Mouse (Mus musculus) forebrain, postnatal 0 days (tissue): ENCODE data around the gene Bbx. TPM values are rescaled to one million over a fixed set of nuclear protein-coding genes. Genes with fewer than 3 reads are reported as not detected.
A peak's percentile ranks its signal among the peaks of the same experiment; 100 is the strongest.

Experiments
- ATAC-seq: fragments of 200-750 bp; cut with Nextera tagmentation; 2 replicates; pipeline ENCODE4 v1.8.0; 2017; ENCODE audit warnings: mild to moderate bottlenecking, moderate library complexity
- DNase-seq: peaks from one replicate; pipeline ENCODE4 v3.0.0-alpha.2; 2015
- H3K27ac ChIP-seq: fragments of 300-500 bp; sonication (generic); 2 replicates; pipeline ENCODE4 v1.5.1; 2014; ENCODE audit warnings: low read depth, mild to moderate bottlenecking, antibody characterized with exemption, low read length, moderate library complexity, mixed read lengths
- H3K27me3 ChIP-seq: fragments of 300-500 bp; sonication (generic); 2 replicates; pipeline ENCODE4 v1.6.1; 2014; ENCODE audit warnings: mild to moderate bottlenecking, low read length, mixed read lengths; ENCODE audit not compliant: insufficient read depth
- H3K36me3 ChIP-seq: fragments of 300-500 bp; sonication (generic); 2 replicates; pipeline ENCODE4 v1.6.1; 2014; ENCODE audit warnings: mild to moderate bottlenecking, moderate library complexity; ENCODE audit not compliant: insufficient read depth
- H3K4me1 ChIP-seq: fragments of 300-500 bp; sonication (generic); 2 replicates; pipeline ENCODE4 v1.6.1; 2014; ENCODE audit warnings: antibody characterized with exemption; ENCODE audit not compliant: insufficient read depth
- H3K4me2 ChIP-seq: fragments of 300-500 bp; sonication (generic); 2 replicates; pipeline ENCODE4 v1.6.1; 2014; ENCODE audit warnings: low read depth, mild to moderate bottlenecking, moderate library complexity
- H3K4me3 ChIP-seq: fragments of 300-500 bp; sonication (generic); 2 replicates; pipeline ENCODE4 v1.5.1; 2014; ENCODE audit warnings: low read depth, low read length, mixed read lengths
- H3K9ac ChIP-seq: fragments of 300-500 bp; sonication (generic); 2 replicates; pipeline ENCODE4 v1.6.1; 2014; ENCODE audit warnings: mild to moderate bottlenecking
- H3K9me3 ChIP-seq: fragments of 300-500 bp; sonication (generic); 2 replicates; pipeline ENCODE4 v1.6.1; 2016; ENCODE audit warnings: low read length
- CTCF ChIP-seq: sonication (generic); IDR thresholded peaks from 2 replicates; pipeline ENCODE4 v1.5.1; 2016; ENCODE audit warnings: antibody characterized with exemption, control low read depth, low read depth
- WGBS: fragments of 180-500 bp; shearing (Covaris S2); extraction: QIAGEN DNeasy Blood & Tissue Kit; methylation state at CpG from one replicate; pipeline ENCODE4 v1.1.7; 2014; 5-methylcytosine and 5-hydroxymethylcytosine counted together
- polyA plus RNA-seq: library from polyadenylated mRNA; unstranded; fragments of >200 nt; fragmentation: Nextera tagmentation; extraction: Ambion mirVana; gene quantifications from 2 replicates; pipeline ENCODE4 v1.2.1, GENCODE M21; 2015
- total RNA-seq: library from RNA; depleted of rRNA; stranded (reverse); fragments of >200 nt; gene quantifications from 2 replicates; pipeline ENCODE4 v1.2.3, GENCODE M21; 2014

Bbx gene
- total and polyA plus RNA-seq, 2 experiments from 2014 or later, result 11.9 to 13.2 TPM

- no peak for TF ChIP-seq CTCF
- no peak overlapping the region for H3K4me2 ChIP-seq
- ATAC-seq, result no peak
These were observed 32.4 kb downstream of the Bbx start for GRCm38 (mm10) chr16:50399775-50400174.

DNA sequence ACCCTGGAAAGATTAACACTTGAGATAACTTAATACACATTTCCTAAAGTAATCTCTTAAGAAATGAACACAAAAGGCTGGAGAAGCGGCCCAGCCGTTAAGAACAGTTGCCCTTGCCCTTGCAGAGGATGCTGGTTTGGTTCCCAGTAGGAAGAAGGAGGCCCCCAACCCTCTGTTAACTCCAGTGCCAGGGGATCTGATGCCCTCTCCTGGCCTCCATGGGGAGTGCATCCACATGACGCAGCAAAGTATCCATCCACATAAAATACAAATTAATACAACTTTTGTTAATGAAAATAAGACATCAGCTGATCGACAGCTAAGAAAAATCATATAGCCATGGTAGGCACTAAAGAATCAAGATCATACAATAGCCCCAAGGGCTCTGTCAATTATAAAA, 33.6 kb downstream of the Bbx start:
- TF ChIP-seq CTCF, result 0 out of 2 replicates have a peak, but pooled peaks have one; percentile 7
- no peak overlapping the region for H3K9ac ChIP-seq
- WGBS, result 76% methylated on average over 4 of the region's 4 CpGs
- H3K4me1 ChIP-seq, result no peaks in the 10 kb centered on the region
- no peaks in the 10 kb centered on the region for H3K27me3 ChIP-seq
- H3K9me3 ChIP-seq, result no peaks in the 10 kb centered on the region
- ATAC-seq (no peak), DNase-seq (no peak)
- 0 out of 2 replicates have a peak, but pooled peaks cover 3% of the 10 kb centered on the region for H3K36me3 ChIP-seq
- H3K27ac ChIP-seq, result no peak overlapping the region
- no peak overlapping the region for H3K4me3 ChIP-seq
- no peak overlapping the region for H3K4me2 ChIP-seq

More at GRCm38 (mm10) chr16:50399775-50400174, 32.4 kb downstream of the Bbx start:
- H3K4me1 ChIP-seq, result no peaks in the 10 kb centered on the region
- no peak for DNase-seq
- H3K27ac ChIP-seq, result no peak overlapping the region
- H3K9me3 ChIP-seq, result no peaks in the 10 kb centered on the region
- H3K4me3 ChIP-seq, result no peak overlapping the region
- 0 out of 2 replicates have a peak, but pooled peaks cover 3% of the 10 kb centered on the region for H3K36me3 ChIP-seq
- 92% methylated on average over 6 of the region's 6 CpGs for WGBS
- H3K9ac ChIP-seq, result no peak overlapping the region
- H3K27me3 ChIP-seq, result no peaks in the 10 kb centered on the region

- Histone ChIP-seq H3K9me3 (no peaks in the 10 kb centered on the region), H3K4me1 (no peaks in the 10 kb centered on the region), H3K27me3 (no peaks in the 10 kb centered on the region), H3K9ac (no peak overlapping the region), H3K27ac (no peak overlapping the region), H3K36me3 (no peaks in the 10 kb centered on the region), H3K4me2 (no peak overlapping the region), H3K4me3 (no peak overlapping the region)
- no peak for TF ChIP-seq CTCF
- ATAC-seq (no peak), DNase-seq (no peak)
- 85% methylated on average over 6 of the region's 6 CpGs for WGBS
These were observed 36.1 kb downstream of the Bbx start for GRCm38 (mm10) chr16:50395928-50396612.

- no peaks in the 10 kb centered on the region for H3K27me3 ChIP-seq
- no peak for TF ChIP-seq CTCF
- H3K4me1 ChIP-seq, result no peaks in the 10 kb centered on the region
- no peaks in the 10 kb centered on the region for H3K9me3 ChIP-seq
- no peak for ATAC-seq
- H3K36me3 ChIP-seq, result no peaks in the 10 kb centered on the region
- no peak overlapping the region for H3K9ac ChIP-seq
- DNase-seq, result no peak
- H3K27ac ChIP-seq, result no peak overlapping the region
- H3K4me3 ChIP-seq, result no peak overlapping the region
- H3K4me2 ChIP-seq, result no peak overlapping the region
- 80% methylated on average over 3 of the region's 3 CpGs for WGBS
These were observed 43.7 kb downstream of the Bbx start for GRCm38 (mm10) chr16:50388499-50388898.

- H3K9me3 ChIP-seq, result no peaks in the 10 kb centered on the region
- H3K27me3 ChIP-seq, result no peaks in the 10 kb centered on the region
- 89% methylated on average over 8 of the region's 8 CpGs for WGBS
- no peak for DNase-seq
- no peak overlapping the region for H3K27ac ChIP-seq
- no peak for TF ChIP-seq CTCF
- H3K4me2 ChIP-seq, result no peak overlapping the region
- H3K9ac ChIP-seq, result no peak overlapping the region
- H3K4me1 ChIP-seq, result no peaks in the 10 kb centered on the region
- H3K36me3 ChIP-seq, result no peaks in the 10 kb centered on the region
- no peak for ATAC-seq
- no peak overlapping the region for H3K4me3 ChIP-seq
These were observed 48.6 kb downstream of the Bbx start for GRCm38 (mm10) chr16:50383541-50383940.

GRCm38 (mm10) chr16:50381351-50381746, 50.8 kb downstream of the Bbx start:
- Histone ChIP-seq H3K27ac (no peak overlapping the region), H3K4me3 (peak overlapping the region; percentile 32), H3K36me3 (no peaks in the 10 kb centered on the region), H3K4me1 (no peaks in the 10 kb centered on the region), H3K9ac (peak overlapping the region; percentile 37; the same call in 1 of the 2 replicates), H3K27me3 (no peaks in the 10 kb centered on the region), H3K4me2 (peak overlapping the region; percentile 60), H3K9me3 (no peaks in the 10 kb centered on the region)
- no peak for TF ChIP-seq CTCF
- DNase-seq (no peak), ATAC-seq (peak; percentile 85)
- WGBS, result 9% methylated on average over 7 of the region's 7 CpGs

GRCm38 (mm10) chr16:50380682-50381350, 51.4 kb downstream of the Bbx start:
- WGBS, result 25% methylated on average over 10 of the region's 10 CpGs
- ATAC-seq (peak; percentile 97), DNase-seq (peak; percentile 84)
- Histone ChIP-seq H3K27me3 (no peaks in the 10 kb centered on the region), H3K9me3 (no peaks in the 10 kb centered on the region), H3K9ac (peak overlapping the region; percentile 37), H3K36me3 (no peaks in the 10 kb centered on the region), H3K4me3 (peak overlapping the region; percentile 32), H3K27ac (no peak overlapping the region), H3K4me2 (peak overlapping the region; percentile 60), H3K4me1 (no peaks in the 10 kb centered on the region)
- TF ChIP-seq CTCF, result peak; percentile 75
